Comparison of ENCODE assay signal across 19 mouse cellular contexts in genomic region chr1:135857137-135857775, GRCm38 (mm10). TPM values are rescaled to one million over a fixed set of nuclear protein-coding genes. Genes with fewer than 3 reads are reported as not detected.
DNase-seq lines count a peak whose midpoint lies in the region; ATAC-seq lines count a peak whose summit lies in the region.
"Had no signal": no experiment of that assay in that cellular context is flagged by ENCODE, and none has a peak within 500 bp of the region (broad histone marks: within the 10 kb centered on the region; RNA-seq: fewer than 3 reads in every experiment).

No protein-coding gene starts in this region.

- H3K4me1 ChIP-seq in liver, embryonic 13.5 days (replicated peaks): peaks cover 47% of the 10 kb centered on the region

- H3K4me3 ChIP-seq in liver, embryonic 13.5 days (replicated peaks): no peak overlapping the region
- H3K4me3 ChIP-seq: embryonic facial prominence, embryonic 13.5 days; forebrain, embryonic 10.5 days; hindbrain, embryonic 10.5 days had no signal

- no peak overlapping the region for H3K9ac ChIP-seq in liver, embryonic 13.5 days
- H3K9ac ChIP-seq: embryonic facial prominence, embryonic 13.5 days had no signal

- no peaks in the 10 kb centered on the region for H3K27me3 ChIP-seq in liver, embryonic 13.5 days
- H3K27me3 ChIP-seq: embryonic facial prominence, embryonic 13.5 days had no signal

- no peaks in the 10 kb centered on the region for H3K9me3 ChIP-seq in liver, embryonic 13.5 days (replicated peaks)
- H3K9me3 ChIP-seq: embryonic facial prominence, embryonic 13.5 days; forebrain, embryonic 10.5 days; hindbrain, embryonic 10.5 days had no signal

- intact Hi-C loops in heart, postnatal 10 days (cut with DNase I): no loop called here
- intact Hi-C loops in heart, postnatal 25 days (cut with DNase I): no loop called here

- 45% methylated on average over 11 of the region's 11 CpGs for WGBS in liver, embryonic 13.5 days (ENCODE audit: insufficient replicate concordance)

- no peaks in the 10 kb centered on the region for H3K36me3 ChIP-seq in liver, embryonic 13.5 days
- H3K36me3 ChIP-seq: embryonic facial prominence, embryonic 13.5 days; forebrain, embryonic 10.5 days; hindbrain, embryonic 10.5 days had no signal

- peak; percentile 46; the same call in 1 of the 2 replicates for ATAC-seq in liver, embryonic 13.5 days (ENCODE audit: low read depth)

- H3K27ac ChIP-seq in liver, embryonic 13.5 days: no peak overlapping the region
- H3K27ac ChIP-seq: forebrain, embryonic 10.5 days; hindbrain, embryonic 10.5 days had no signal

- DNase-seq in heart, postnatal 10 days: peak; percentile 48 to 60
- no peak for DNase-seq in heart, postnatal 25 days (ENCODE audit: low spot score)
- peak; percentile 71 for DNase-seq in 3134 (ENCODE audit: extremely low read depth, insufficient read length, low spot score)
- DNase-seq in ES-CJ7 (ENCODE audit: low read depth, low spot score): peak; percentile 73
- no peak for DNase-seq in liver, embryonic 13.5 days
- DNase-seq in adrenal gland, adult 2 months: no peak
- no peak for DNase-seq in natural killer cell, adult 2 months (ENCODE audit: low spot score in 2 of 2)
- no peak for DNase-seq in T-cell, adult 2 months (ENCODE audit: low spot score)
- DNase-seq: adrenal gland, postnatal 36 days; cerebellum, adult 2 months; gastrocnemius, postnatal 10 days; layer of hippocampus, postnatal 36 days; midbrain, embryonic 14.5 days had no signal

- no peak overlapping the region for H3K4me2 ChIP-seq in liver, embryonic 13.5 days
- H3K4me2 ChIP-seq: embryonic facial prominence, embryonic 13.5 days; heart, embryonic 11.5 days had no signal

RNA-seq across cellular contexts. Expression of gene Tnnt2, which starts 21.1 kb away (rescaled TPM):
- 1,000 to 10,000 TPM; 7,447 to 7,490 TPM for total RNA-seq in heart, postnatal 10 days (2021)
- 1,000 to 10,000 TPM; 8,717 to 8,772 TPM for total RNA-seq in heart, postnatal 25 days (2021)
- 4.3 and 19.2 TPM in 2 replicates for polyA plus RNA-seq in liver, embryonic 13.5 days (2015; fragmentation: Nextera tagmentation; extraction: Ambion mirVana)
- 1 to 10 TPM; 3.1 to 5.7 TPM for total RNA-seq in adrenal gland, adult 2 months (2021)
- 0.66 and 1.00 TPM in 2 replicates for polyA plus RNA-seq in adrenal gland, adult 2 months (2012; rRNA removed)
- total RNA-seq: common myeloid progenitor, adult 5-6 weeks; megakaryocyte progenitor cell, adult 5-6 weeks had no signal

RNA-seq across cellular contexts. Expression of gene Lad1, which starts 38.9 kb away (rescaled TPM):
- total RNA-seq in heart, postnatal 10 days (2021): 10 to 100 TPM in 1 of 2 experiments, 1 to 10 TPM in 1; 9.4 to 10.8 TPM
- total RNA-seq in heart, postnatal 25 days (2021): 1 to 10 TPM; 5.6 to 6.0 TPM
- polyA plus RNA-seq in liver, embryonic 13.5 days (2015; fragmentation: Nextera tagmentation; extraction: Ambion mirVana): 0.16 and 0.68 TPM in 2 replicates
- total RNA-seq in adrenal gland, adult 2 months (2021): under 1 TPM; 0.14 to 0.17 TPM
- polyA plus RNA-seq in adrenal gland, adult 2 months (2012; rRNA removed): 0.38 and 0.40 TPM in 2 replicates
- total RNA-seq: adrenal gland, postnatal 36 days; common myeloid progenitor, adult 5-6 weeks; megakaryocyte progenitor cell, adult 5-6 weeks had no signal

Comparison
In these comparisons a context has a peak if more than half of its experiments do, and no peak if none do; other contexts are left out.
1. DNase-seq: peak in heart, postnatal 10 days (2 of 2), 3134 (single experiment) and ES-CJ7 (single experiment); none in heart, postnatal 25 days (single experiment), liver, embryonic 13.5 days (single experiment), adrenal gland, adult 2 months (single experiment), natural killer cell, adult 2 months (0 of 2) and T-cell, adult 2 months (single experiment).
2. RNA of gene Tnnt2, which starts 21.1 kb away (total RNA-seq): 8,717 to 8,772 TPM in heart, postnatal 25 days and 7,447 to 7,490 TPM in heart, postnatal 10 days; 3.1 to 5.7 TPM in adrenal gland, adult 2 months; every median in the first group is over 1,000 times any median in the second.
3. RNA of gene Lad1, which starts 38.9 kb away (total RNA-seq): 9.4 to 10.8 TPM in heart, postnatal 10 days and 5.6 to 6.0 TPM in heart, postnatal 25 days; 0.14 to 0.17 TPM in adrenal gland, adult 2 months; every median in the first group is over 4 times any median in the second.